Mouse (Mus musculus): Measurements from ENCODE around the gene Scimp. TPM values are rescaled to one million over a fixed set of nuclear protein-coding genes. Genes with fewer than 3 reads are reported as not detected.

Gene Scimp
- total and polyA plus RNA-seq, 3 experiments, result 0.21 to 0.79 (median 0.30) TPM

- H3K4me1 ChIP-seq (ENCODE audit: control insufficient read depth in 1 of 2, insufficient read depth in 2 of 2), result peaks cover 27 to 75% of the 10 kb centered on the region in 2 experiments
- H3K79me2 ChIP-seq (replicated peaks; ENCODE audit: control insufficient read depth, extremely low read depth, insufficient read depth, poor library complexity, severe bottlenecking), result no peaks in the 10 kb centered on the region
- H3K4me2 ChIP-seq (ENCODE audit: insufficient read depth, low read depth, poor library complexity, severe bottlenecking), result no peak overlapping the region
- peak; percentile 61 for DNase-seq (ENCODE audit: extremely low read depth)
- dilution Hi-C loops (cut with MboI; ENCODE audit: extremely low pct_ligation_motif_present, extremely low pct_unique_long_range_greater_than_20kb, low sequenced_read_pairs) (no loop called here), in situ Hi-C loops (cut with MboI; ENCODE audit: low pct_ligation_motif_present, low pct_unique_long_range_greater_than_20kb, low sequenced_read_pairs) (no loop called here)
- H3K36me3 ChIP-seq (replicated peaks in 1 of 2; ENCODE audit: control insufficient read depth in 1 of 2, insufficient read depth in 1 of 2, low read length in 1 of 2), result no peaks in the 10 kb centered on the region
- H3K9me3 ChIP-seq (replicated peaks; ENCODE audit: low read length), result peaks cover 6% of the 10 kb centered on the region
- no peak overlapping the region for H3K9ac ChIP-seq (ENCODE audit: insufficient read depth, low read depth)
- no peak overlapping the region for H3K4me3 ChIP-seq (replicated peaks in 1 of 3; ENCODE audit: low read depth in 2 of 3, low read length in 2 of 3, poor library complexity in 1 of 3)
- TF ChIP-seq ZMIZ1 (IDR thresholded peaks at IDR 0.05; ENCODE audit: low read depth, low read length) (no peak), TBP (conservative IDR thresholded peaks at IDR 0.05; ENCODE audit: low read depth, low read length) (no peak), USF2 (conservative IDR thresholded peaks at IDR 0.05; ENCODE audit: low read depth, low read length) (no peak), JUN (IDR thresholded peaks at IDR 0.05; ENCODE audit: insufficient read depth, low read depth, low read length) (no peak), TCF12 (IDR thresholded peaks at IDR 0.05; ENCODE audit: low read depth, low read length) (no peak), MAFK (IDR thresholded peaks at IDR 0.05; ENCODE audit: insufficient replicate concordance, low read length) (0 out of 2 replicates have a peak, but pooled peaks have one; percentile 45), ZC3H11A (IDR thresholded peaks at IDR 0.05; ENCODE audit: low read depth, low read length) (no peak), ELF1 (IDR thresholded peaks at IDR 0.05; ENCODE audit: low read depth, low read length) (no peak), PAX5 (IDR thresholded peaks at IDR 0.05; ENCODE audit: low read length) (no peak), MAZ (IDR thresholded peaks at IDR 0.05; ENCODE audit: low read depth, low read length) (no peak), NRF1 (IDR thresholded peaks at IDR 0.05; ENCODE audit: low read depth, low read length) (no peak), NELFE (IDR thresholded peaks at IDR 0.05; ENCODE audit: low read depth, low read length) (no peak), JUND (conservative IDR thresholded peaks at IDR 0.05; ENCODE audit: low read depth, low read length) (peak; percentile 37; the same call in 1 of the 2 replicates), IRF4 (IDR thresholded peaks at IDR 0.05; ENCODE audit: low read depth, low read length) (0 out of 2 replicates have a peak, but pooled peaks have one; percentile 19), EP300 (IDR thresholded peaks at IDR 0.05; ENCODE audit: low read length) (peak; percentile 64), CHD1 (IDR thresholded peaks at IDR 0.05; ENCODE audit: low read depth, low read length) (no peak), CHD2 (IDR thresholded peaks at IDR 0.05; ENCODE audit: low read length) (no peak), CTCF (conservative IDR thresholded peaks at IDR 0.05 in 1 of 2, IDR thresholded peaks at IDR 0.05 in 1 of 2; ENCODE audit: low read depth in 2 of 2, low read length in 2 of 2) (peak; percentile 52 to 63), BHLHE40 (IDR thresholded peaks at IDR 0.05; ENCODE audit: low read depth, low read length) (peak; percentile 30; the same call in 1 of the 2 replicates), HCFC1 (IDR thresholded peaks at IDR 0.05; ENCODE audit: low read depth, low read length) (no peak), E2F4 (IDR thresholded peaks at IDR 0.05; ENCODE audit: insufficient replicate concordance, low read depth, low read length) (0 out of 2 replicates have a peak, but pooled peaks have one; percentile 54), RCOR1 (conservative IDR thresholded peaks at IDR 0.05; ENCODE audit: low read depth, low read length) (0 out of 2 replicates have a peak, but pooled peaks have one; percentile 16), MYC (IDR thresholded peaks at IDR 0.05; ENCODE audit: low read depth, low read length) (peak; percentile 50; the same call in 1 of the 2 replicates), GABPA (IDR thresholded peaks at IDR 0.05; ENCODE audit: insufficient replicate concordance, low read depth, low read length) (no peak), MAX (IDR thresholded peaks at IDR 0.05; ENCODE audit: low read length) (peak; percentile 49; the same call in 1 of the 2 replicates), POLR2AphosphoS2 (IDR thresholded peaks at IDR 0.05; ENCODE audit: low read depth, low read length) (no peak), ZNF384 (IDR thresholded peaks at IDR 0.05; ENCODE audit: low read depth, low read length) (no peak), POLR2A (IDR thresholded peaks at IDR 0.05; ENCODE audit: low read depth, low read length) (no peak), UBTF (IDR thresholded peaks at IDR 0.05; ENCODE audit: low read depth, low read length) (no peak), RAD21 (IDR thresholded peaks at IDR 0.05; ENCODE audit: low read depth, low read length) (peak; percentile 42), MXI1 (IDR thresholded peaks at IDR 0.05; ENCODE audit: low read depth, low read length) (no peak), USF1 (IDR thresholded peaks at IDR 0.05; ENCODE audit: low read depth, low read length) (no peak), ETS1 (conservative IDR thresholded peaks at IDR 0.05; ENCODE audit: low read depth, low read length) (no peak), MEF2A (IDR thresholded peaks at IDR 0.05; ENCODE audit: borderline replicate concordance, low read depth, low read length) (peak; percentile 60; the same call in 1 of the 2 replicates), SIN3A (IDR thresholded peaks at IDR 0.05; ENCODE audit: low read length) (no peak), SMC3 (IDR thresholded peaks at IDR 0.05; ENCODE audit: low read depth, low read length) (peak; percentile 39; the same call in 1 of the 2 replicates), ZKSCAN1 (IDR thresholded peaks at IDR 0.05; ENCODE audit: borderline replicate concordance, low read depth, low read length) (no peak), KAT2A (IDR thresholded peaks at IDR 0.05; ENCODE audit: insufficient replicate concordance, low read length) (no peak)
- H3K27ac ChIP-seq (ENCODE audit: insufficient read depth, low read depth), result no peak overlapping the region
- H3K27me3 ChIP-seq (replicated peaks), result no peaks in the 10 kb centered on the region
These were observed 10.1 kb downstream of the Scimp start for GRCm38 (mm10) chr11:70802208-70802864.
